Mouse (Mus musculus) liver, adult 2 months (tissue): ENCODE measurements at regions not wholly inside any gene's neighbourhood (a gene's known extent, or its start where the extent isn't known, plus 50 kb on each side); places are given as distances from the start of the nearest gene placed in this dataset.

ENCODE experiments used
- CTCF ChIP-seq: fragments of 200-500 bp; IDR thresholded peaks from 2 replicates; pipeline ENCODE4 v1.5.1; 2011; ENCODE audit warnings: low read depth, low read length, control low read depth
- POLR2A ChIP-seq: fragments of 200-500 bp; IDR thresholded peaks from 2 replicates; pipeline ENCODE4 v1.6.1; 2011; ENCODE audit warnings: low read length, control low read depth; ENCODE audit not compliant: insufficient read depth; ENCODE audit errors: extremely low read depth

- TF ChIP-seq CTCF: no peak
- TF ChIP-seq POLR2A: no peak
Observed at GRCm38 (mm10) chr12:65496613-65497012, 271.3 kb downstream of the Wdr20rt start.
